Mouse (Mus musculus) adrenal gland, postnatal 4 days (tissue): ENCODE data around the gene Gorasp1. TPM values are rescaled to one million over a fixed set of nuclear protein-coding genes. Genes with fewer than 3 reads are reported as not detected.

Experiments
- DNase-seq, 2 experiments: peaks; one replicate each; pipeline ENCODE4 v3.0.0; 2021 to 2022; ENCODE audit warnings: low spot score in 2 of 2, mixed read lengths in 2 of 2
- long read RNA-seq, 2 experiments: library from polyadenylated mRNA; stranded (forward); transcript quantifications; one replicate each; pipeline ENCODE4 v2.0.0; 2021
- total RNA-seq, 2 experiments: library from RNA; stranded (reverse); gene quantifications; 2 replicates each; pipeline ENCODE4 v1.2.3; 2021

The Gorasp1 gene
- 10 to 100 TPM; 26.9 to 27.1 TPM for total RNA-seq
- long read RNA-seq, experiment 1, transcript Gorasp1-201 (9 exons, 3,906 nt): major isoform, 24 of 30 reads
- long read RNA-seq, experiment 1, partial matches to known transcripts: 3 of 30 reads
- long read RNA-seq, experiment 1, other reads (novel, unspliced or antisense): 3 of 30 reads
- long read RNA-seq, experiment 2, transcript Gorasp1-201 (9 exons, 3,906 nt): major isoform, 52 of 68 reads
- long read RNA-seq, experiment 2, partial matches to known transcripts: 9 of 68 reads
- long read RNA-seq, experiment 2, other reads (novel, unspliced or antisense): 7 of 68 reads

DNA sequence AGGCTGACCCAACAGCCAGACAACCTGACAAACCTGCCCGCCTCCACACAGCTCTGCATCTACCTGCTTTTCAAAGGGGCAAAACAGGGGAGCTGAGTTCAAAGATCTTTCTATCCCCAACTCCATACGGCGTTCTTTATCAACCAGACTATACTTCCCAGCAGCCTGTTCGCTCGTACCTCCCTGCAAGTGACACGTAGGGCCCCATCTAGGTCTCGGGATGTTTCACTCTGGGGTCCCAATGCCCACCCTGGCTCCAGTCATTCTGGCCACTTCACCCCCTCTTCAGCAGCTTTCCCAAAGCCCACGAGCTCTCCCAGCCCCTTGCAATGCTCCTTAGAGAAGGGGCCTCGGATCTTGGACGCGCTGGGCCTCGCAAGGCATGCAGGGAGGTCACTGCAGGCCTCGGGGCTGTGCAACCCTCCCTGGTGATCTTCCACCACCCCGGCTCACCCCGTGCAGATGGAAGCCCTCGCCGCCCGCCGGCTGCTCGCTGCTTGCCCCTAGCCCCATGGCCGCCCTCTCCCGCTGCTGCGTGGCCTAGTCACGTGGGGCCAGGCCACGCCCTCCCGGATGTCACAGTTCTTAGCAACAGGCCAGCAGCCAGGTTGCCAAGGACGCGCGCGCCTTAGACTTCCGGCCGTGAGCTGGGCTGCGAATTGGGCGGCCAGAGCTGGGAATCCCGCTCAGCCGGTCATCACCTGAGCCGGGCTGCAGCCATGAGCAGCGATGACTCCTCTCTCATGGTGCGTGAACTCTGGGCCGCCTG, at the start of gene Gorasp1, which contains the start of gene Ttc21a:
Gene Gorasp1 (minus strand): TSS at position 561 of the 769 bp plus-strand sequence.
Gene Ttc21a (plus strand): TSS at position 602 of the 769 bp plus-strand sequence.
- DNase-seq: peak; percentile 82 to 87

DNA sequence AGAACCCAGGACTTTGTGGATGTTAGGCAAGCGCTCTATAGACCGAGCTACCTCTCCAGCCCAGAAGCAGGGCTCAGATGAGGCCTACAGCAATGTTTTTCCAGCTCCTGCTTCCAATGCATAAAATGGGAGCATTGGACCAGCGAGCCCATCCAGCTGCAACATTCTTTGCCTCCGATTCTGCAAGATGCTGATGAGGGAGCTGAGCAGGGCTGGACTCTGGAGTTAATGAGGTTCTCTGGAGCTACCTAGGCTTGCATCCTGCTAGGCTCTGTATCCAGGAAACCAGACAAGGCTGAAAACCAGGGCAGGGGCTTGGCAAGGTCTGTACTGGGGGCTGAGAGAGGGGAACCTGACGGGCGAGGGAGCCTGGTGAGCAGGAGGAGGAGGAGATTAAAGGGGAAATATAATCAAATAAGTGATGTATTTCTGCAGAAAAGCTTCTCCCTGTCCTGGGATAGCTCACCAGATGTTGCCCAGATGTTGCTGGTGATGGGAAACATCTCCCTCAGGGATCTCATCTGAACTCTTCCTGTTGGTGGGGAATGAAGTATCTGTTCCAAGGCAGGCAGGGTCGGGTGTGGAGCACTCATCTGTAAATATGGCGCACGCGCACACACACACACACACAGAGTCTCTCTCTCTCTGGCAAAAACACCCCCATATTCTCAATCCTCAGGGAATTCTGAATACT, 48.7 kb upstream of the Gorasp1 start:
- DNase-seq: no peak

DNA sequence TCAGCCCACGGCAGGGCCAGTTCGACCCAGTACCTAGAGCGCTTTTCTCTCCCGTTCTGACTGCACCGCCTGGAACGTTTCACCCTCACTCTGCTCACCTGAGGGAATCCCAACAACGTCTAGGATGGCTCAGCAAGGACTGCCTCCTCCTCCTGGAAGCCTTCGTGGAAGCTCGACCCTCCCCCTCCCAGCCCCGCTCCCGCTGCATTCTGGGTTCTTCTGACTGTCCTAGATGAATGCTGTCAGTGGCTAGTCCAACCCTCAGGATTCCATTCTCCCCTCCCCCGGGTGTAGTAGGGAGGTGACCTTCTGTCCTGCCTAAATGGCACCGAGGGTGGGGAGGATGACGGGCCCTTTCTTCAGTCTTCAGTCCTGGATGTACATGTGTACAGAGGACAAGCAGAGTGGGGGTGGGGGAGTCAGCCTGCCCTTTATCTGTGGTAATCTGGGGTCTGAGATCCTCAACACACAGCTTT, 47.2 kb upstream of the Gorasp1 start, which contains the start of gene Csrnp1:
Gene Csrnp1 (minus strand): TSS at position 123 of the 476 bp plus-strand sequence.
- DNase-seq: no peak

DNA sequence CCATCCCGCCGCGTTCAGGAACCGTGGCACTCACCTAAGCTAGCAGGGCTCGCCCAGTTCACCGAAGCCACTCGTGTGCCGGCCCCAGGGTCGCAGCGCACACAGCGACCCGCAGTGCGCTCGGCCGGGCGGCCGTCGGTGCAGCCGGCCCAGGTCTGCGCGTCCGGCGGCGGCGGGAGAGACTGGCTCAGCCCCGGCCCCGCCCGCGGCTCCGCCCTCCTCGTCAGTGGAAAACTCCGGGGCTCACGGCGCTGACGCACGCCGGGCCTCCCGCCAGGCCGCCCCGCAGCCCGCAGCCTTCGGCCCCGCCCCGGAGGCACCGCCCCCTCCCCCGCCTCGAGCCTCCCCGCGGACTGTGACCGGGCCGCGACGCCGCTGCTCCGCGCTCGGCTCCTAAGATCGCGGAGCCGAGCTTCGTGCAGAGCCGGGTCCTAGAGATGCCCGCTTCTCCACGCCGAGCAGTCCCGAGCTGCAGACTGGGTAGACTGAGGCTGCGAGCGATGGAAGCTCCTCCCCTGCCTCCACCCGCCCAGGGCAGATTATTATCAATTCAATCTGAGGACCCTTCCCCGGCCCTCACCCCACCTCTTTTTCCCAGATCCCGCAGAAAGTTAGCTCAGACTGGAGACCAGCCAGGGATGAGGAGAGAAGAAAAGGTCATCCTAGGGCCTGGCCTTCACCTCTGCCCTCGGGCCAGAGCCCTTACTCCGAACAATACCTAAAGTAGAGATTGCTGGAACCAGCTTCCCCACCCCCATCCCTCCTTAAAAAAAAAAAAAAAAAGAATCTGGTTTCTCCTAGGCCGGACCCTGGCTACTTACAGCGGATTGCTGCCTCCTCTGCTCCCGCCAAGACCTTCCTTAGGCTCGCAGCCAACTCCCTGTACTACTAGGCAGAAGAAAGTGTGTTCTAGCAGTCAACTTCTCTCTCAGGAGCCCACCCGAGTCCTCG, 46.5 kb upstream of the Gorasp1 start:
- DNase-seq: peak; percentile 79 to 80

DNA sequence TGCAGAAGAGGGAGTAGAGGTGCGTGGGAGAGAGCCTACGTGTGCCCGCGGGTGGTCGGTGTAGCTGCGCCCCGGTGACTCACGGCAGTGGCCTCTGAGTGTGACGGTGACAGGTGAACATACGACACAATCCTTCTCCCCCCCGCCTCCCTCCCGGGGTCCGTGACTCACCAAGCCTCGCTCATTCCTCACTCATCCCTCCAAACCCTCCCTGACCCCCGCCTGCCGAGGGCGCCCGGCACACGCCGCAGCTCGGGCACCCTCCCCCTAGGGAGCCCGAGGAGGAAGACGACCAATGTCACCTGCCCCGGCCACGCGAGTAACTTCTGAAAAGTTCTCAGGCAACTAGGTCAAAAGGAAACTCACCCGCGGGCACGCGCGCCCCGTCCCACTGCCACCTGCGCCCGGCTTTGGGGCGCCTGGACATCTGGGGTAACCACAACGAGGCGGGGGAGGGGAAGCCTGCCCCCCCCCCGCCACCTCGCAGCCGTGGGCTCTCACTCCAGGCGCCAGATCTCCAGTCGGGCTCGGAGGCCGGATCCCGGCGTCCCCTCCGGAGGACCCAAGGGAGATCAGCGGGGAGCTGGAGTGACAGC, 45.7 kb upstream of the Gorasp1 start:
- DNase-seq: peak in 1 of 2 experiments; percentile 44

DNA sequence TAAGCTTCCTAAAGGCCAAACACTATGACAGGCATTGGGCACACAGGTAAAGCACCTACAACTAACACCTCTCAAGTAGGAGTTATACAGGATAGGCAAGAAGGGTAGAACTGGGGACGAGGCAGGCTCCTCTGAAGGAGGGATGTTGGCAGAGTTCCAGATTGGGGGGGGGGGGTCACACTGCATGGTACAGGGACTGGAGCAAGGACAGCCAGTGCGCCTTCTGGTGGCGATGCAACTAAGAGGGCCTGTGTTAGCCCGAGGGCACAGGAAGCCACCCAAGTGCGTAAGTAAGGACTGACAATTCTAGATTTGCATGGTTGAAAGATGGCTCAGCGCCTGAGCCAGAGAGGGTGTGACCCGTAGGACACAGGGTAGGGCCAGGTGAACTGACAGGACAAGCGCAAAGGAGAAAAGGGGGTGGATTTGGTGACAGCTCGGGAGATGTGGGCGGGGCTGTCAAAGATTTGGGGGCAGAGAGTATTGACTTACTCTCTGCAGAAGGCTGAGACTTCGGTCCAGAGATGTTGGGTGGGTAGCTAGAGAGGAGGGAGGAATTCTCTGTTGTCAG, 45.0 kb upstream of the Gorasp1 start:
- DNase-seq: no peak

DNA sequence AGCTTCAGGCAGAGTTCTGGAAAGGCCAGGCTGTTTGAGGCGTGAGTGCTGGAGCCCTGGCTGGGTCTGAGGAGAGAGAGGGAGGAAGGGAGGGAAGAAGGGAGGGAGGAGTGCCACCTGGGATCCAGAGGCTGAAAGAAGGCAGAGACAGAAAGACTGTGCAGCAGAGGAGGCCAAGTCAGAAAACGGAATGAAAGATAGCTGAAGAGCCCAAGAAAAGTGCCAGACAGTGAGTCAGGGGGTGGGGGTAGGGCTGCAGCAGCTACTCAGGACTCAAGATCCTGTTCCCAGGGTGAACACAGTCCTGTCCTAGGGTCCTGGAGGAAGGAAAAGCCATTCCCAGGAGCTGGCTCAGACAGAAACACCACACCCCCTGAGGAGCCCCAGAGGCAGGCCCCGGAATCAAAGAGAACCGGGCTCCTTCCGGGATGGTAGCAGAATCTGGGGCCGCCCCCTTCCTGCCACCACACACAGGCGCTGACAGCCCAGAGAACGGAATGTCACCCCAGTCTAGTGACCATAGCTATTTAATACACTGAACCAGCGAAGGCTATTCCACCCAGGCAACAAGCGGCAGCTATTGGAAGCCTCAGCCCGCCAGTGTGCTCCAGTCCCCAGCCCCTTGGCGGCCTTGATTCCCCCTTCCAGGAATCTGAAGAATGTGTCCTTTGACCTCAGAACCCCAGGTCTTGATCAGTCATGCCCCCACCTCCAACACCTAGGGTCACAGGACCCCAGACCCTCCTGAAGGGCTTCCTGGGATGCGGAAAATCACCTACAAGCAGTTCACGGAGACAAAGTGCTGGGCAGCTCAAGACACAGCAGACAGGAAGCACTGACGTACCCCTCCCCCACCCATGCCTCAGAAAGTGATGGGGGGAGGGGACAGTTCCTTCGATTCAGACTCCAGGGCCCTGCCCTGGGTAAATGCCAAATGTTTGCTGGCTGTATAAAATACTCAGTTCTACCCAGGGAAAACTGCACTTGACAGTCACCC, 44.1 kb upstream of the Gorasp1 start:
- DNase-seq: peak in 1 of 2 experiments; percentile 56

DNA sequence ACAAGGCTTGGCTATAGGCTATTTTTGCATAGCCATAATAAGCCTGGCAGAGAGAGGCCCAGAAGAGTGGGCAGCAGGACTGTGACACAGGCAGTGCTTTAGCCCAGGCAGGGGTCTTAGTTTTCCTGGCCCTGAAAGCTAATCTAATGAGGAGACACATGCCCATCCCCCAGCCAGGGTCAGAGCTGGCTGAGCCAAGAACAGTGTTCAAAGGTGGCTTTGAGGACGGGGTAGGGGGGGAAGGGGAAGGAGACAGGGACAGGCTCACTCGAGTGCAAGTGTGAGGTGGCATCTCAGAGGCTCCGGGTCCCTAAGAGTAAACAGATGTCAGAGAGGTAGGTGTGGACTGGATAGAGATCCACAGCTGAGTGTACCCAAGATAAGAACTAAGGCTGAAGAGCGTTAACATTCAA, 43.4 kb upstream of the Gorasp1 start:
- DNase-seq: no peak

DNA sequence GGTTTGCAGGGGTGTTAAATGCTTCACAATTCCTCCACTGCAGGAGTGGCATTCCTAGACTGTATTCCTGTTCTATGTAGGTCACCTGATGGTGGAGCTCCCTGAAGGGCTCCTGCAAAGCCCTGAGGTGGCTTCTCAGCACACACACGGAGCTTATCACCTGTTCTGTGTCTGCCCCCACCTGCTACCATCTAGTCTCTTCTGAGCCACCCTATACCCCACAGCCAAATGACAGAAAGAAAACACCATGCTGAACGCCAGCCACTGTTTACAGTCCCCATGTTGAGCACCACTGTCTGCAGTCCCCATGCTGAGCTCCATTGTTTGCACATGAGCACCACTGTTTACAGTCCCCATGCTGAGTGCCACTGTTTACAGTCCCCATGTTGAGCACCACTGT, 42.4 kb upstream of the Gorasp1 start:
- DNase-seq: no peak

DNA sequence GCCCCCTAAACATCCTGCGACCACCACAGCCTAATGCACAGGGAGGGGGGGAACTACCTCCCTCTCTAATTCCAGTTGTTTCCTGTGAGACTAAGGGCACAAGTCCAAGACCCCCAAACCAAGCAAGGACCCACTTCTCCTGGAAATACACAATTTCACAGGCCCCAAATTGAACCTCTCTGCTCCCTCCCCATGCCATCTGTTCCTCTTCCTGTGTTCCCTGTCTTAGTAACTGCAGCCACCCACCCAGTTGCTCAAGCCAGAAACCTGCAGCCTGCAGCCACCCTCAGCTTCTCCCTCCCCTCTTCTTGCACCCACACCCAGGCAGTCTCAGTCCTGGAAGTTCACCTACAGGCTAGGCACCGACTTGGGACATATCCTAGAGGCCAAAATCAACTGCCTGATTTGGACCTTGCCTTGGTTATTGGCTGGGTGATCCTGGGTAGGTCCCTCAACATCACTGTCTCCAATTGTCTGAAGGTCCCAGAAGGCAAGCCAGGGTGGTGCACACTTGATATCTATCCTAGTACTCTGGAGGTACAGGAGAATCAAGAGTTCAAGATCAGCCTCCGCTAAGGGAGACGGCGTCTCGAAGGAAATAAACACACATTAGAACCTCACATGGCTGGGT, 41.6 kb upstream of the Gorasp1 start:
- DNase-seq: no peak

DNA sequence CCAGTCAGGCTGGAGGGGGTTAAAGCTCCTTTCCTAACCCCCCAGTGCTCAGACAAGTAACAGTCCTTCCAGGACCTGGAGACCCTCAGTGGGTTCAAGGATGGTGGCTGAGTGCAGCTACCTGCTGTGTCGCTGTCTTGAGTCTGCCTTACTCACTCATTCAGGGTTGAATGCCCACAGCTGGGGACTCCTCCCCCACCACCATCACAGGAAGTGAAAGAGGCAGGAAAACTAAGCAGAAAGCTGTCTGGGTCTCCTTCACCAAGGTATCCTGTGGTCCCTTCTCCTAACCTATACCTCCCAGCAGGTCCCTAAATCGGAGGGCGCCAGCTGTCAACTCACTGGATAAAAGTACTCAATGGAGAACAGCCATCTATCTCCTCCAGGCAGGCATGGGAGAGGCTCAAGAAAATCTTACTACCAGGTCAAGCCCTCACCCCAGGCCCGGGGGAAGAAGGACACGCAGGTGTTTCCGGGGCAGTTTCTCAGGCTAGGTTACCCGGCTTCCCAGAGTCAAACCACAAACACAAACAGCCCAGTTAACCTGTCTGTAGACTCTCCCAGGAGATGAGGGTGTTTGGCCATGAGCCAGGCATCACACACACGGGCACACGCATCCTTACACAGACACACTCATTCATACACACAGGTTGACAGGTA, 40.9 kb upstream of the Gorasp1 start:
- DNase-seq: no peak

DNA sequence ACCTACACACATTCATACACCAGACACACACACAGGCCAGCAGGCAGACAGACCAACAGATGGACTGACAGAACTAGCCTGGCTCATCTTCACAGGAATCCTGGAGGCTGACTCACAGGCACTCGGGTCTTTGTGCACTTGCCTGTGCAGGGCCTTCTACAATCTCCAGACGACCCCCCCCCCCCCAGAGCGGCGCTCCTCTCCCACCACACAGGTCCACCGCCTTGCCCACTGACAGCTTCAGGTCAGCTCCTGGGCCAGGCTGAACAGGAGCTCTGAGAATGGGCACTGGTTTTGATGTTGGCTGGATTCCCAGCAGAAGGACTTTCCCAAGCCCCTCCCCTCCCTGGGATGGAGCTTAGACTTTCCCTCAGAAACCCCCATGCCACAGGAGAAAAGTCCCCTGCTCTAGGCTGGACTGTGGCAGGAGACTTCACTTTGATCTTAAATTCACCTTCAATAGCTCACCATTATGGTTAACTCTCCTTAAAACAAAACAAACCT, 40.2 kb upstream of the Gorasp1 start:
- no peak for DNase-seq

DNA sequence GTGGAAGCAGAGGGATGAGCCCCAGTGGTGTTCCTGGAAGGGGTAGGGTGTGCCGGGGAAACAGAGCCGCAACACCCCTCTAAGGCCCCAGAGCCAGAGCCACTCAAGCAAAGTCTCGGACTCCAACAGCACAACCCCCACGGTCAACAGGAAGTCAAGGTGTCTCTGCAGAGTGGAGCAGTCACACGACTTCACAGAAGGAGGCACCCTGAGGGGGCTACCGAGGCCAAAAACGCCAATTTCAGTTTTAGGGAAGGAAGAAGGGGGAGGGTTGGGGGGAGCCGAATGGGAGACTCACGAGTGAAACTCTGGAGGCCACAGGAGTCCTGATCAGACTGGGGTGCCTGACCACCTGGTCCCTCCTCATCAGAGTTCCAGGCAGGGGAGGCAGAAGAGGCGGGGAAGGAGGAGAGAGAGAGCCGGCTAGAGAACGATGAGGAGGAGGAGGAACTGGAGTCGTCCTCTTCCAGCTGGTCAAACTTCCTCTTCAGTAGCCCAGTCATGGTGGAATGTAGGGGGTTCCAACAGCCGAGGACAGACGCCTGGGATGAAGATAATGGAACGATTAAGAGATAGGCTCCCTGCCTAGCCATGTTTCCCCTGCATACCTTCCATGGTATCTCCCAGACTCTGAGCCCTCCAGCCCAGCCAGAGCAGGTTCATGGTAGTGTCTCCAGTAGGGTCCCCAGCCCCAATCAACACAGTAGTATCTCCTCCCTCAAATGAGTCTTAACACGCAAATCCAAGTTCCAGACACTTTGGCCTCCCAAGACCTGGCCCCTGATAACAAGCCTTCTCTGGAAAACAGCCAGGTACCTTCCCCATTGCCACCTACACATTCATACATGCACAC, 39.6 kb upstream of the Gorasp1 start:
- no peak for DNase-seq

DNA sequence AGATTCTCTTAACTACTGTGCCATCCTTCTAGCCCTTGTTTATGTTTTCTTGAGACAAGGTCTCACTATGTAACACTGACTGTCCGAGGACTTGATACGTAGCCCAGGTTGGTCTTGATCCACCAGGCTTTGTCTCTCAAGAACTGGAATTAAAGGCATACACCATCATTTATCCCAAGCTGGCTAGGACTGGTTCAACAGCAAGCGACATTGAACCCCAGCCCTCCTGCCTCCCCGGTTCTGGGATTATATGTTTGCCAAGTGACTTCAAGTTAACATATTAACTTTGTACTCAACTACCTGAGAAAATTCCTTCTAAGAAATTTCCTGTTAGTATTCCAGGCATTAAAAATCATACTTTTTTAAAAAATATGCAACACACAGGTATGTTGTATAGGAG, 37.9 kb upstream of the Gorasp1 start:
- no peak for DNase-seq

DNA sequence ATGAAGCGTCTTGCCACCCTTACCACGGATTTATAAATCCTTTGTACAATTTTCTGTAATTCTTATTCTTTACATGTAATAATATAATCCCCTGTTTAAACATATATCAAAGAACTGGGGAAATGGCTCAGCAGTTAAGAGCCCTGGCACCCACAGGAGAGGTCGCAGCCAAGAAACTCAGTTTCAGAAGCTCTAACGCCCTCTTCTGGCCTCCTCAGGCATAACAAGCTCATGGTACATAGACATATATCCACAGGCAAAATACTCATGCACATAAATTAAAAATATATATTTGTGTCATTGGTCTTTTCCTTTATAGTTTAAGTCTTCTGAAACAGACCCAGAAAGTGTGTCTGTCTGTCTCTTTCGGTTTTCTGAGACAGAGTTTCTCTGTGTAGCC, 37.2 kb upstream of the Gorasp1 start:
- no peak for DNase-seq

DNA sequence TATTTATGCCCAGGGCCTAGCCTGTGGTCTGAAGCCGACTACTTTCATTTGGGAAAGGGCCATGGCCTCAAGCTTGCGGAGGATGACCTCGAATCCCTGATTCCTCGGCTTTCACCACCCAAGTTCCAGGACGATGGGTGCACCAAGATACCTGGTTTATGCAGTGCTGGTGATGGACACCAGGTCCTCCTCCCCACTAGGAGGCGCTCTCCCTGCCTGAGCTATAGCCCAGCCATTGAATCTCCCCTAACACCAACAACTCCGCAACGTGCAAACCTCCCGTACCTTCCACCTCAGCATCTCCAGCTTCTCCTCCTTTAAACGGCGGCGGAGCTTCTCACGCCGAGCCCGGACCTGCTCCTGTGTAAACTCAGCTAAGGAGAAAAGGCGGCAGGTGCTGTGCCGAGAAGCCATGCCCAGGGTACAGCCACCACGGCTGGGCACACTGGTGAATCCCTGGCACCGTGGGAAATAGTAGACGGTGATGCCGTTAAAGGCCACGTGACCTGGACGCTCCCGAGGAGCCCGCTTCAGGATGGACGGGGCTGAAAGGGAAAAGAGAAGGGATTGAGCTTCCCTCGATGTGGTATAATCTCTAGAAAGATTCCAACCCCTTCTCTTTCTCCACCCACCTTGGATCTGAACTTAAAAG, 36.6 kb upstream of the Gorasp1 start:
- no peak for DNase-seq
